Mouse (Mus musculus) bone marrow, adult 2 months (tissue): ENCODE measurements at regions not wholly inside any gene's neighbourhood (a gene's known extent, or its start where the extent isn't known, plus 50 kb on each side); places are given as distances from the start of the nearest gene placed in this dataset.

Source experiments
- CTCF ChIP-seq: fragments of 200-500 bp; IDR thresholded peaks from 2 replicates; pipeline ENCODE4 v1.5.1; 2011; ENCODE audit warnings: low read length, control low read depth; ENCODE audit not compliant: control insufficient read depth, insufficient read depth
- POLR2A ChIP-seq: fragments of 200-500 bp; IDR thresholded peaks from 2 replicates; pipeline ENCODE4 v1.6.1; 2011; ENCODE audit warnings: low read depth, mild to moderate bottlenecking, control low read depth, low read length, borderline replicate concordance; ENCODE audit not compliant: control insufficient read depth

- TF ChIP-seq CTCF, result no peak
- TF ChIP-seq POLR2A, result no peak
These were observed 214.0 kb downstream of the Gadd45g start for GRCm38 (mm10) chr13:52060418-52060870.
